Mouse (Mus musculus): Measurements from ENCODE around the gene Il17rd.

Gene Il17rd

GRCm38 (mm10) chr14:27145171-27146045 is 106.7 kb downstream of the Il17rd start:
- DNase-seq (ENCODE audit: low spot score) = no peak

- no peak for DNase-seq (ENCODE audit: low spot score)
These were observed 109.0 kb downstream of the Il17rd start for GRCm38 (mm10) chr14:27147726-27148125.

GRCm38 (mm10) chr14:27149401-27149800 is 110.7 kb downstream of the Il17rd start:
- no peak for DNase-seq (ENCODE audit: low spot score)

DNA sequence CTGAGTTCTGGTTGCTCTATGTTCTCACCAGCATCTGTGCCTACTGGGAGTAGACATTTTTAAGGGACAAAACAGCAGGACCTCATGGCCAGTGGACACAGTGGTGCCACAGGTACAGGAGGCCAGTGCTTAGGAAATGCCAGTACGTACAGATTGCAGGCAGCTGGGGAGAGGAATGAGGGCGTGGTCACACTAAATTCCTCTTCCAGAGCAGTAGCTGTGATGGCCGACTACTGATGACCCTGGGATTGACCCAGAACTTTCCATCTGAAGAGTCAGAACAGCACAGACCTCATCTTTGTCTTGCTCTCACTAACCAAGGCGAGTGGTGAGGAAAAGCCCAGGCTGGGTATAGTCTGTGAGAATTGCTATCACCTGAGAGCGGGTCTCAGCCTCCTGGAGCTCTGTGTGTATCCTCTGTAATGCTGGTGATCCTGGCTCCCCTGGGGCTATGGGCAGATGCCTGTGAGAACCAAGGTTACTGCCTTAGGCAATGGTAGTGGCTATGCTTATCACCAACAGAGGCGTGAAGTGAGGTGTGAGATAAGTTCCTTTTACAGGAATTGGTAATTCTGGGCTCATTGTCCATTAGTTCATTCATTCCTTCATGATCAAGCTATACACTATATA is 111.4 kb downstream of the Il17rd start:
- no peak for DNase-seq (ENCODE audit: low spot score)

DNA sequence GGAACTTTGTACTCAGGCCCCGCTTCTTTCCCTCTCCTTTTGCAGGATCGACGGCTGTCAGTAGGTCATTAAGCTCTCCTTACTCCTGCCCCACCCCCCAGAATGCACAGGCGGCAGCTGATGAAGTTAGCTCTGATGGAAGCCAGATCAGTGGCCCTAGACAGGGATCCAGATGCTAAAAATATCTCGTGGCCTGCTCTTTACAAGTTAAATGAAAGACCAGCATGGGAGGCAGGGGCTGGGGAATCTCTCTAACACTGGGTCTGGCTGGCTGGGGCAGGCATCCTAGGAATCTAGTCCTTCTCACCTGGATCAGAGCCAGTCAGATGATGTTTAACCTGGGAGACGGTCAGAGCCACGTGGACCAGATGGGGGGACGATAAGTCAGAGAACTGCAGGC is 112.7 kb downstream of the Il17rd start:
- no peak for DNase-seq (ENCODE audit: low spot score)

DNA sequence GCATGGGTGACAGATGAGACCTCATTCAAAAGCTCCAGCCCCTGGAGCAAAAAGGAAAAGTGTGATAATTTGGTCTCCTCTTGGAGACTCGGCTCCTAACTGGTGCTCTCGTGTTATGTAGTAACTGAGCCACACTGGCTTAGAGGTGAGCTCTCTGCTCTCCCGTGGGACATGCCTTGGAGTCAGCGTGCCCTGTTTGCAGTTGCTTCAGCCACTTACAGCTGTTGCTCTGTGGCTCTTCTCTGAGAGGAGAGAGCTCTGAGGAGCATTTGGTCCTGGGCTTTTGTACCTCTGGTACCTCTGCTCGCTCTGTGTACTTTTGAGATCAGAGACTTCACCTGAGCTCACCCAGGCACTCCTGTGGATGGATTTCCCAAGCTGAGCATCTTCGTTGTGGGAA is 116.3 kb downstream of the Il17rd start:
- DNase-seq (ENCODE audit: low spot score) = no peak

DNA sequence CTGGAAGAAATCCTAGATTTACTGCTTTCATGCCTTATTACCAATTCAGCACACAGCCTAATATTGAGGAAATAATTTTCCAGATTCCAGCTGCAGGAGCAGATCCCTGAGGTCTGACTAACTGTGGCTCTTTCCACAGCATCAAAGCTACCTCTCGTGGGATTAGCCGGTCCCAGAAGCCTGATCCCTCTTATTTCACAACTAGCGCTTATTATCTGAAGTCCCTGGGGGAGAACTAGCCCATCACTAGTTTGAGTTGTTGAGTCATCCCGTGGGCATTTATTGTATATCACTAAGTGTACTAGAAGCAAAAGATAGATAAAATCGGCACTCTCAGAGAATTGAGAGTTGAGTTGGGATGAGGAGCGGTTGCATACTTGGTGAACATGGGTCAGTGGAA is 117.3 kb downstream of the Il17rd start:
- no peak for DNase-seq (ENCODE audit: low spot score)
